Mouse (Mus musculus): ENCODE measurements around the gene Vmn2r12. TPM values are rescaled to one million over a fixed set of nuclear protein-coding genes. Genes with fewer than 3 reads are reported as not detected.
"Not testable (repeated sequence)": the region's sequence is repeated elsewhere in the genome, so short reads cannot be mapped to it uniquely, and the experiment has no call there.

The Vmn2r12 gene
- total RNA-seq (2021): not detected
- long read RNA-seq, experiment 1: 0 reads
- long read RNA-seq, experiment 2: 0 reads

- DNase-seq; intact Hi-C loops (cut with DNase I): not testable (repeated sequence)
Measured at GRCm38 (mm10) chr5:109097850-109098249, at the start of gene Vmn2r12. Vmn2r12 (minus strand) TSS chr5:109097950.

GRCm38 (mm10) chr5:109139546-109139945 lies 41.8 kb upstream of the Vmn2r12 start:
- intact Hi-C loops (cut with DNase I): no loop called here
- no peak for DNase-seq

DNA sequence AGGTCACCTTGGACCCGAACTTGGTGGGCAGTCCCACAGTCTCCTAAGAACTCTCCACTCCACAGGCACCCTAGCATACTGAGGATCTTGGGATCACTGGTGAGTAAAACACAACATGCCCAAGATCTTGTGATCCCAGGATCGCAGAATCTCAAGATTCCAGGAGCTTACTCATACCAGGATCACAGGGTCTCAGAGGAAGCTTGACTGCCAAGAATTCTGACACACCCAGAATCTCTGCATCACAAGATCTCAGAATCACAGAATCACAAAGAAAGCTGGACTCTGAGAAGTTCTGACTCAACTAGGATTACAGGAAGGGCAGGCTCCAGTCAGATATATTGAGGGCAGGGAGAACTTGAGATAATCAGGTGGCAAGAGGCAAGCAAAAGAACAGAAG lies 39.0 kb upstream of the Vmn2r12 start:
- DNase-seq: no peak
- intact Hi-C loops (cut with DNase I): no loop called here

- intact Hi-C loops (cut with DNase I); DNase-seq: not testable (repeated sequence)
Measured at GRCm38 (mm10) chr5:109096482-109096881, 1.3 kb downstream of the Vmn2r12 start.

DNA sequence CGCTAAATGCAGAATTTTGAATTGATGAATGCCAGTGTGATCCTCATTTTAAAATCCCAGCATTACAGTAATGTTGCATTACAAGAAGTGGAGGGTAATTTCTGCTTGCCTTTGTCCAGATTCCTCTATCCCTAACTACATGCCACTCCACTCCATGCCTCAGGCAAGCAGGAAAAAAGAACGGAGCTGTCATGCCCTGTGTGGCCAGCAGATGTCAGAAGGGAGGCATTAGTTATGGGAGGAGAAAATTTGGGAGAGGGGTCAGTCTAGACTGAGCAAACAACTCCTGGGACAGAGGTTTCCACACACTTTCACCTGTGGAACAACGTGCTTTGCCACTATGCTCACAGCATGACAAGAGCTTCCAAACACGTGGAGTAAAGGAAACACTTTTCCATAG lies 25.7 kb downstream of the Vmn2r12 start:
- intact Hi-C loops (cut with DNase I): not testable (repeated sequence)

DNA sequence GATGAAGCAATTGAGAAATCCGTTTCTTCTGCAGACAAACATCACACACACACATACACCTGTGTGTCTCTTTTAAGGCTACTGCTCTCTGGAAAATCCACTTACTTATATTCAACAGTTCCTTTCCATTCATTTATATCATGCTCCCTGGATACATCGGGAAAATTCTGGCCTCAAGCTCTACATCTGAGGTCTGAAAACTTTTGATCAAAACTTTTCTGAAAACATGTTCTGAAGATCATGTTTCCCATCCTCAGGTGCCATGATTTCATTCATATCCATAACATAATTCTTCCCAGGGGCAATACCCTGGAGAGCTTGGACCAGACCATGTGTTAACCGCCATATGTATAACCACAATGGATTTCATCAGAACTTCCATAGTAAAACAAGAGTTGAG lies 38.3 kb downstream of the Vmn2r12 start, which contains the start of gene Vmn2r11:
TSS of gene Vmn2r11 (minus strand) at position 101 of the 400 bp plus-strand sequence.
- DNase-seq; intact Hi-C loops (cut with DNase I): not testable (repeated sequence)

More for the DNA sequence above, 25.7 kb downstream of the Vmn2r12 start:
- not testable (repeated sequence) for DNase-seq

DNA sequence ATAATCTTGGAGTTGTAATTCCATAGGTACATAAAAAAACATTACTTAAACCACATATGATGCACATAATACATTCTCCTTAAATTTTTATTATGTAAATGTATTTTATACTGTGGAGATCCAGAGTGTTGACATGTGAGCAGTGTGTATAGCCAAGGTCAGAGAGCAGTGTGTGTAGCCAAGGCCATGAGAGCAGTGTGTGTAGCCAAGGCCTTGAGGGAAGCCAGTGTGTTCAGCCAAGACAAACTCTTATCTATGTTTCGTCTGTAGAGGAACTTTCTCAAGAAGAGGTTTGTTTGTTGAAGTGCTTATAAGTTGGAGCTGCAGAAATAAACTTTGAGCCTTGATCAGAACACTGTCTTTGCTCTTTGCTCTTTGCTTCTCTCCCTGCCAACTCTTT lies 42.5 kb downstream of the Vmn2r12 start:
- DNase-seq: no peak
- intact Hi-C loops (cut with DNase I): no loop called here

Other genes with a start within 250 kb of the Vmn2r12 start
- not detected for gene Vmn2r9, start 245.3 kb downstream of the Vmn2r12 start, total RNA-seq (2021)
- not detected for gene Vmn2r10, start 91.4 kb downstream of the Vmn2r12 start, total RNA-seq (2021)
- gene Vmn2r11, start 38.4 kb downstream of the Vmn2r12 start, total RNA-seq (2021): not detected
- not detected for gene Vmn2r13, start 94.2 kb upstream of the Vmn2r12 start, total RNA-seq (2021)
- not detected for gene Vmn2r14, start 126.8 kb upstream of the Vmn2r12 start, total RNA-seq (2021)
- not detected for gene Vmn2r15, start 199.7 kb upstream of the Vmn2r12 start, total RNA-seq (2021)
- gene Vmn2r16, start 232.2 kb upstream of the Vmn2r12 start, total RNA-seq (2021): not detected

All from heart, postnatal 14 days (tissue).